Mouse (Mus musculus): ENCODE data around the gene Plekhj1.

DNA sequence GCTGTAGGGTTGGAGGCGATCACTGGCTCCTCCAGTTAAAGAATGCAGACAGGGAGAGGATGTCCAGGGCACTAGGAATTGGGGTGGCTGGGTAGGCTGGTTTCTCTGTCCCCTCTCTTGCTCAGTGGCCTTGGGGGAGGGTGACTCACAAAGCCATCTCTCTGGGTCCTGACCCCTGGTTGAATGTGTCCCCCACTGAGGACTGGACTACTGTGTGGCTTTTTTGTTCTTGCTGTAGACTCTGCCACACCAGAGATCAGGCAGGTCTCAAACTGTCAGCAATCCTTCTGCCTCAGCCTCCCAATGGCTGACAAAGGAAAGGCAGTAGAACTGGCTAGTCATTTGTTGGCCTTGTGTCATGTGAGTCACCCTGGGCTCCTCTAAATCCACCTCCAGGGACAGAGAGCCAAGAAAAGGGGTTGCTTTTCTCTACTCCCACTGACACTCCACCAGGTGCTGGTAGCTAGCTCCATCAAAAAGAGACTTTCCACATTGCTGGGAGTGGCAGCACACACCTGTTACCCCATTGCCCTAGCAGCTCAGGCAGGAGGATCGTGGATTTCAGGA lies 40.0 kb upstream of the Plekhj1 start:
- TF ChIP-seq CTCF (IDR thresholded peaks at IDR 0.05; ENCODE audit: low read depth, low read length), result no peak
- TF ChIP-seq POLR2A (IDR thresholded peaks at IDR 0.05; ENCODE audit: extremely low read depth, insufficient read depth, low read length), result no peak
